ENCODE assay signal across 1 mouse cellular context in the genomic region with DNA sequence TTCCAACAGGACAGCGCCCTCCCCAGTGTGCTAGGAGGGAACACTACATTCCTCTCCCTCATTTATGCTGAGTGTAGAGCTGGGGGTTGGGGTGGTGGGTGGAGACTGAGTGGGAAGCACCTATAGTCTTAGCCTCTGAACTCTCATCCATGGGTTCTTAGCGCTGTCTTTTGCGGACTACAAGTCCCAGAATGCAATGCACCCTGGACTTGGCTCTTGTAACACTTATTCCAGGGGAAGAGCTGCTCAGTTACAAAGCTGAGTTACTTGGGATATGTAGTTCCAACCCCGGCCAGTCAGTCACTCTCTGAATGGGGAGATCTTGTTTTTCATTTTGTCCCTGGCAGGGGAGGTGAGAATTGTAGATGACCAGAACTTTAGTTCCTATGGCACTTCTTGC.
TF ChIP-seq lines count a peak whose summit lies in the region.

No protein-coding gene starts in this region.

TF ChIP-seq in ES-E14, 5 proteins besides CTCF, POLR2A, EP300 and RAD21 (continued from another document):
- 0 out of 2 replicates have a peak, but pooled peaks have one; percentile 14 for TF ChIP-seq MAFK (IDR thresholded peaks at IDR 0.05; ENCODE audit: insufficient read depth, low read depth, low read length)
